Mouse (Mus musculus): ENCODE measurements at regions not wholly inside any gene's neighbourhood (a gene's known extent, or its start where the extent isn't known, plus 50 kb on each side); places are given as distances from the start of the nearest gene placed in this dataset.
"Not testable (repeated sequence)": the region's sequence is repeated elsewhere in the genome, so short reads cannot be mapped to it uniquely, and the experiment has no call there.

DNA sequence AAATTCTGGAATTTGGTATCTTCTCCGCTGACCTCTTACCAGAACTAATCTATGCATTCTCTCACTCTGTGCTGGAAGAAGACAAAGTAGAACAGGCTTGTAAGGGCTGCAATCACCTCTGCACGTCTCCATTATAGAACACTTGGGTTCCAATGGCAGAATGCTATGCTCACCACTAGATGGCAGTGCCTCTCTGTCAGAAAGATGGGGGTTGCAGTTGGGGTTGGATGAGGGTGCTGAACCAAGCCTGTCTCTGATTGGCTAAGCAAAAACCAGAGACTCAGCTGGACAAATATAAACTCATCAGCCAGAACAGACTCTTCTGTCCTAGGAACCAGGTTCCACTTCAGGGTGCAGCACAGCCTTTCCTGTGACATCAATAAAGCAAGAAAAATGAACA is 850.0 kb upstream of the Olfr1507 start:
- DNase-seq (ENCODE audit: low spot score in 2 of 2): peak in 1 of 2 experiments; percentile 2

DNA sequence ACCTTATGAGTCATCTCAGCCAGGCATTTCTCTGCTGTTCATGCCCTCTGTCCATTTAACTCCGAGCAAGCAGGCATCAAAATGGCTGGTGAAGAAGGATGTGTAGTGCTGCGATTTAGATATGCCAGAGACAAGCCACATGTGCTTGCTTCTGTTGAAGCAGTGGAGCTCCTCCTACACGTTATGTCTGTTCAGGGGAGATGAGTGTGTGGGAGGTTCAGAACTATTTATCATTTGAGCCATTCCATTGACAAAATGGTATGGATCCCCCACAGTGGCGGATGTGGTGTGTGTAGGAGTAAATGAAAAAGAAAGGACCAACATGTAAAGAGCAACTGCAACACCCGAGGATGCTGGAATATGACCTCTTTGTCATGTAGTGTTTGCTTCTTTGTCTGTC is 848.3 kb upstream of the Olfr1507 start:
- not testable (repeated sequence) for DNase-seq (ENCODE audit: low spot score in 2 of 2)

DNA sequence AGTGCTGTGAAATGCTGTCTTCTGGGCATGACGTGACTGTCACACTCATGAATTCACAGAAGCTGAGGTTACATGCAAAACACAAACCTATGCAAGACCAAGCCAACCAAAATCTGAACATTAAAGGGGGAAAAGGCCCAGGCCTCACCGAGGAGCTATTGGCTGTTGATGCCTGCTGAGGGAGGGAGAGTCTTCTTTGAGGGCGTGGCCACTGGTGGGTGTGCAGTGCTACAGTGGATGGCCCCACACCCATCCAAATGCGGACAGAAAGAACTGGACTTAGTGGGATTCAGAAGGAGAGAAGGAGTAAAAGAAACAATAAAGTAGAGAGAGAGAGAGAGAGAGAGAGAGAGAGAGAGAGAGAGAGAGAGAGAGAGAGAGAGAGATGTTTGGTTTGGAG is 843.6 kb upstream of the Olfr1507 start:
- not testable (repeated sequence) for DNase-seq (ENCODE audit: low spot score in 2 of 2)

DNA sequence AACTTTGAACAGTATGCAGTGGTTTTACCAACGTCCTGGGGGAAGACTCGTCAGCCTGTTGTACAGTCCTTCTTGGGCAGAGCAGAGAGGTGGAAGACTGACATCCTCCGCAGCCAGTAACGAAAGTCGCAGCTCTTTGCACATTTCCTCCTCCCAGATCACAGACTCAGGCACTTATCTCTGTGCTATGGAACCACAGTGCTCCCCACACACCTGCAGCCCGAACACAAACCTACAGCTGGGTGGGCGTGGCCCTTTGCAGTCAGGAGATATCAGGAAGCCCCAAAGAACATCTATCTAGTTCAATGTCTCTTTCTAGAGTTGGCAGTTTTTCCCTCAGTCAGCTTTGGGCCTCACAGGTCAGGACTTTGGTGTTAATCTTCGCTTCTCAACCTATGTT is 841.9 kb upstream of the Olfr1507 start:
- DNase-seq (ENCODE audit: low spot score in 2 of 2): not testable (repeated sequence)

DNA sequence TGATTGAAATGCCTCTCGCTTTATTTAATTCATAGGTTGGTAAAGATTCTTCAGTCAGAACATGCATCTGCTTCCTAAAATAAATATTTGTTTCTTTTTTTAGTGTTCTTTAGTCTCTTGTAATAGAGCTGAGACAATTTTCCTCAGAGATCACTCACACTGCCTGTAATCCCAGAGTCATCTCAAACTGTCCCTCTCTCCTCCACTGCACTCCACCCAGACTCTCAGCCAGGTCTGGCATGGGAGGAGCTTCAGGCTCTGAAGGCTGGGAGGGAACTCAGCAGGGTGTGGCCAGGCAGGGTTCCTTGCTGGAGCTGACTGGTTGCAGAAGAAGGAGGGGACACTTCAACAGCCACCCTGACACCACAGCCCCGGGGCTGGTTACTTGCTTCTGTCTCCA is 841.2 kb upstream of the Olfr1507 start:
- not testable (repeated sequence) for DNase-seq (ENCODE audit: low spot score in 2 of 2)

DNA sequence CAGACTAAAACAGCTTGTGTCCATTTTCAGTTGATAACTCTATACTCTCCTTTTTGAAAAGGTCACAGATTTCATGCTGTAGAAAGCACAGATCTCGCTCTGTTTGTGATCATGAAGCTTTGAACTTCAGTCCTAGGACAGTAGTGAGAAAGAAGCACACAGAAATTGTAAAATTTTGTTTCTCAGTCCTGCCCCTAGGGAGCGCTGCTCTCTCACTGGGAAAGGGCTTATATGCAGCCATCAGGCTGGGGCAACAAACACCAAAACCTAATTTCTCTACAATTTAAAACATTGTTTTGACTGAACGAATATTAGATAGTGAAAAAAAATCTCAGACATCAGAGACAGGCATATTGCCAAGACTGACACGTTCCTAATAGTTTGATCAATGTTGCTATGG is 838.9 kb upstream of the Olfr1507 start:
- not testable (repeated sequence) for DNase-seq (ENCODE audit: low spot score in 2 of 2)

DNA sequence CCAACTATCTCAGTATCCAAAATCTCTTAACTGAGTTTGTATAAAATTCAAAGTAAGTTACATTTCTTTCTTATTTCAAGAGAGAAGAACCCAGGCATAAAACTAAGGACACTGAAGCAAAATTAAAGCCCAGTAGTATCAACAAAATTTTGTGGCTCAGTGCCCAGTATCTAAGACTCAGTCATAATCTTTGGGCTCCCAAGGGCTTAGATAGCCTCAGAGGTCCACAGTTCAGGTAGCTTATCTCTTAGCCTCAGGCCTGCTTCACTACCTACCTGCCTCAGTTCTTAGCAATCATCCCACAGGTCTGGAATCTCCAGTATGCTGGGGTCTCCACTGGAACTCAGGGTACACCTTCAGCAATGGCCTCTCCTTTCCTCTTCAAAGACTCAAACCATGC is 835.6 kb upstream of the Olfr1507 start:
- not testable (repeated sequence) for DNase-seq (ENCODE audit: low spot score in 2 of 2)

DNA sequence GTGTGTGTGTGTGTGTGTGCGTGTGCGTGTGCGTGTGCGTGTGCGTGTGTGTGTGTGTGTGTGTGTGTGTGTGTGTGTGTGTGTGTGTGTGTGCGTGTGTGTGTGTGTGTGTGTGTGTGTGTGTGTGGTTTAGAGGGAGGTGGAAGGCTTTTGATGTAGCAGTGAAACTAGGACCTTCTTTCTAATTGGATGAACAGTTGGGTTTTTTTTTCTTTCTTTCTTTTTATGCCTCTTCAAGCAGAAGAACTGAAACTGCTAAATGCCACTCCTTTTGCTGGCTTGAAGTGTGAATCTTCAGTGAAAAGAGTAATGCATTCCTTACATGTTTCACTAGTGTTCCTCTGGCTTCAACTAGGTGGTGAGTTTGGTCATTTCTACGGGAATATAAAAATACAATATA is 828.8 kb upstream of the Olfr1507 start:
- not testable (repeated sequence) for DNase-seq (ENCODE audit: low spot score in 2 of 2)

DNA sequence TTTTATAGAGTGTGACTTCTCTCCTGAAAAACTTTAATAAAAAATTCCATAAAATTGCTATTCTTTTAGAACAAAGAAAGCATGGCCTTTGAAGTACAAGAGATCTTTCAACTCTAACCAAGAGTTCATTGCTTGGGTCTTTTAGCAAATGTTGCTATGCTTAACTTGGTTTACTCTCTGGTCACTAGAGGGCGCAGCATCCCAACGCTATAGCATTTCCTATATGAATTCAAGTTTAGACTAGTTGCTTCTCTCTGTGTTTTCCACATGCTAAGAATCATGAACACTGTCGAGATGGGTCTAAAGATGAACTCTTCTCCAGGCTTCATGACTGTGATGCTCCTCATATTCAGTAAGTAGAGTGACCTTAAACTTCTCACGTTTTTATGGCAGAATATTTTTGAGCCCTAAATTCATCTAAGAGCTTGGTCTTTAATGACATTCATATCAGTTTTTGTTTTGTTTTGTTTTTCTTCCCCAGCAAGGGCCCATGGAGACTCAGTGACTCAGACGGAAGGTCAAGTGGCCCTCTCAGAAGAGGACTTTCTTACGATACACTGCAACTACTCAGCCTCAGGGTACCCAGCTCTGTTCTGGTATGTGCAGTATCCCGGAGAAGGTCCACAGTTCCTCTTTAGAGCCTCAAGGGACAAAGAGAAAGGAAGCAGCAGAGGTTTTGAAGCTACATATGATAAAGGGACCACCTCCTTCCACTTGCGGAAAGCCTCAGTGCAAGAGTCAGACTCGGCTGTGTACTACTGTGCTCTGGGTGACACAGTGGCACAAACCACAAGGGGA is 823.2 kb upstream of the Olfr1507 start:
- not testable (repeated sequence) for DNase-seq (ENCODE audit: low spot score in 2 of 2)

DNA sequence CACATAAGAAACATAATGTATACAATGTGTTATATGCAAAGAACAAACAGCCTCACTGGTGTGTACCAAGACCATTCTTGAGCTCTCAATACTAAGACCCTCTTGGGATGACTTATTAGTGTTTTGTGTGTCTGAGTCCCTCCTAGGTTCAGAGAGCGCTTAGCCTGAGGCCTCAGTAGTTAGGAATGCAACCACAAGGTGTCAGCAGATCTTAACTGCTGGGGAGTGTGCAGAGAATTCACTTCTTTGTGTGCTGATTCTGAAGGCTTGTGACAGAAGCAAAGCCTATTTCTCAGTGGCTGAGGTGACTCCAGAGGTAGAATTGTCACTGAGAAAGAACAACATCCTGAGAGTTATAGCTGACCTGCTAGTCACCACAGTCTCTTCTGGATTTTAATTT is 816.9 kb upstream of the Olfr1507 start:
- DNase-seq (ENCODE audit: low spot score in 2 of 2): not testable (repeated sequence)

DNA sequence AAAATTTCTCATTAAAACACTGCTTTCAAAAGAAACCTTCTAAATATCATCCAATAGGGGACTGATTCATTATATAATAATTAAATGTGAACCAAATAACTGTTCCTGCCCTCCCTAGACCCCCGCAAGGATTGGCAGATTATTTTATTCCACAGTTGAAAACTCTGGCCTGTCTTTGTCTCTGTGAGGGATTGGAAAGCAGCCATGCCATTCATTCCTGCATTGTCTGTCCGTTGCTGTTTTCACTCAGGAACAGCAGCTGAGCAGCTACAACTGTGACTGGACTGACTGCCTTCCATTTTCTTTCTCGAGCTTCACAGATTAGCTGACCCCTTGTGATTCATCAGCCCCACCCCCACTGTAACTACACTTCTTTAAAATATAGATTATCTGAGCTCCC is 807.6 kb upstream of the Olfr1507 start:
- DNase-seq (ENCODE audit: low spot score in 2 of 2): not testable (repeated sequence)

DNA sequence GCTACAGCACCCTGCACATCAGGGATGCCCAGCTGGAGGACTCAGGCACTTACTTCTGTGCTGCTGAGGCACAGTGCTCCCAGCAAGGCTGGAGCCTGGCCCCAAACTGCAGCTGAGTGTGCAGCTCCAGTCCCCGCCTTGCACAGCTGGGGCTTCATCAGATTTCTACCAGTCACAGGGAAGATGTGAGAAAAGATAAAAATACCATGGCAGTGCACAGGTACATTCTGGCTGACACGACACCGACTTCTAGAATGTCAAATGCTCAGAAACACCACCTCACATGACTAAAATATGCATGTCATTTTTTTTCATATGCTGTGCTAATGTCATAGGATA is 806.9 kb upstream of the Olfr1507 start:
- DNase-seq (ENCODE audit: low spot score in 2 of 2): not testable (repeated sequence)

DNA sequence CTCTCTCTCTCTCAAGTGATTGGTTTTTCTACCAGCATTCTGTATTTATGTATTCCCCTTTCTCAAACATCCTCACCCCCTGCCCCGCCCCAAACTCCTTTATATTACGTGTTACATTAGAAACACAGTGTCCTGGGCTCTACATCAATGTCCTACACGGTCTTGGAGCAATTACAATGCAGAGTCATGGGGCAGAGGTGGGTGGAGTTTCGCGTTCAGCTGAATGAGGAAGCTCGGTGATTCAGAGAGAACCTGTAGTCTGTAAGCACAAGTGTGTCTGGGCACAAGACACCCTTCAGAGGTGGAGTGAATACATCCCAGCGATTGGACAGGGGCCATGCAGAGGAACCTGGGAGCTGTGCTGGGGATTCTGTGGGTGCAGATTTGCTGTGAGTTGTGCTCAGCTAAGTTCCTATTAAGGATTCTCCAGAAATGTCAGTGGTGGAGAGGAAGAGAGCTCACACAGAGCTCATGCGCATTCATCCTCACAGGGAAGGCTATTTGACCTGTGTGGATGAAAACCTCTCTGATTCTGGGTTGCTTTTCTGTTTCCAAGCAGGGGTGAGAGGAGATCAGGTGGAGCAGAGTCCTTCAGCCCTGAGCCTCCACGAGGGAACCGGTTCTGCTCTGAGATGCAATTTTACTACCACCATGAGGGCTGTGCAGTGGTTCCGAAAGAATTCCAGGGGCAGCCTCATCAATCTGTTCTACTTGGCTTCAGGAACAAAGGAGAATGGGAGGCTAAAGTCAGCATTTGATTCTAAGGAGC is 806.4 kb upstream of the Olfr1507 start:
- not testable (repeated sequence) for DNase-seq (ENCODE audit: low spot score in 2 of 2)

DNA sequence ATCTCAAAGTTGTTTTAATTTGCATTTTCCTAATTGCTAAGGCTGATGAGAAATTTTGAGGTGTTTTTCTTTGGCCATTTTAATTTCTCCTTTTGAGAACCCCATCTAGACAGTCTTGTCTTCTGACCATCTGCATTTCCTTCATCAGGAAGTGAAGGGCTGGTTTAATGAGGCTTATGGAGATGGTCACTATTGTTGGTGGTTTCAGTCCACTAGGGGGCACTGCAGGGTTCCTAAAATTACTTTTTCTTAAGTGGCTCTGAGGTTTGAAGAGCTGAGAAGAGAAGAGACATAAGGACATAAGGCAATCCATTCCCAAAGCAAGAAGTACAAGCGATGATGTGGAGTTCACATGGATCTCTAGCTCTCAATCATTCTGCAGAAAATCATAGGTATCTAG is 805.6 kb upstream of the Olfr1507 start:
- DNase-seq (ENCODE audit: low spot score in 2 of 2): not testable (repeated sequence)

DNA sequence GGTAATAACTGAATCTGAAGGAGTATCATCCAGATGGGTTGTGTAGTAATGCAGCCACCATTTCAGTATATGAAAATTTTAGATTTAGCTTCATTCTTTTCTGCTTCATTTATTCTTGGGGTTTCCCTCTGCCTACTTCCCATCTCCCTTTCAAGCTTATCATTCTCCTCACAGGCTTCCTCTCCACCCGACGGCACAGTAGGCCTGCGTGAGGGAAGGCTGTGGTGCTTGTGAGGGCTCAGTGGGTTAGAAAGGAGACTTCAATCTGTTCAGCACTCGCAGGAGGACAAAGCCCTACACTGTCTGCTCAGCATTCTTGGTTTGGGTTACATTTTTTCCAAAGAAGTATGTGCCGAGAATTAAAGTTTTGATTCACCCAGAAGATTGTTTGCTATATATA is 804.2 kb upstream of the Olfr1507 start:
- DNase-seq (ENCODE audit: low spot score in 2 of 2): not testable (repeated sequence)

DNA sequence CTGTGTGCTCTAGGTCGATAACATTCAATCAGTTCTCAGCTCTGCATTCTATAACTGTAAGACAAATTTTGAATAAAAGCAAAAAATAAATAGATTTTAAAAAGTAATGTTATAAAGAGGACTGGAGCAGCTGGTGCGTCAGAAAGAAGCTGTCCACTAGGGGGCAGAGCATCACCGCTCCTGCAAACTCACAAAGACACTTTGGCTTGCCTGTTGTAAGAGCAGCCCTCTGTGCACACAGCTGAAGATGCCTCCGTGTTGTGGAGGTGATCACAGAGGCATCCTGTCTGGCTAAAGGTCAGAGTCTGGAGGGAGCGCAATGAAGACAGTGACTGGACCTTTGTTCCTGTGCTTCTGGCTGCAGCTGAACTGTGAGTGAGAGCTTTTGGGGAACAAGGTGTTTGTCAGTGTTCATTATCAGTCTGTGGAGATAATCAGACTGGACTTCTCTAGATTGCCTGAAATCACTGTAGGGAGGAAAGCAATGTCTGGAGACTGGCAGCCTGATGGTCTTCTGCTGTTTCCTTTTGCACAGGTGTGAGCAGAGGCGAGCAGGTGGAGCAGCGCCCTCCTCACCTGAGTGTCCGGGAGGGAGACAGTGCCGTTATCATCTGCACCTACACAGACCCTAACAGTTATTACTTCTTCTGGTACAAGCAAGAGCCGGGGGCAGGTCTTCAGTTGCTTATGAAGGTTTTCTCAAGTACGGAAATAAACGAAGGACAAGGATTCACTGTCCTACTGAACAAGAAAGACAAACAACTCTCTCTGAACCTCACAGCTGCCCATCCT is 788.0 kb upstream of the Olfr1507 start:
- not testable (repeated sequence) for DNase-seq (ENCODE audit: low spot score in 2 of 2)

DNA sequence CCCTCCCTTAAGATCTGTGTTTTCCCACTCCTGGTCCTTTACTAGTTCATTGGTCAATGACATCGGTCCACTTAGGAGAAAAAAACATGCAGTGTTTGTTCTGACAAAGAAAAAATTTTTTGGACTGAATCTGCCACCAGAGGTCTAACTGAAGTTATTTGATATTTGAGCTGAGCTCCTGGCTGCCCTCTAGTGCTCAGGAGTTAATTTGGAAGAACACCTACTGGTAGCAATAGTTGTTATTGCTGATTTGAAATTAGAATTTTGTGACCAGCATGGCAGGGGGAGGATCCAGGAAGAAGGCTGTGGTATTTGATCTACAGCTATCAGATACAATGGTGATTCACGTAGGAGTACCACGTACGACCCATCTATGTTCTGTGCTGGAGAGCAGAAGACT is 777.7 kb upstream of the Olfr1507 start:
- DNase-seq (ENCODE audit: low spot score in 2 of 2): not testable (repeated sequence)

DNA sequence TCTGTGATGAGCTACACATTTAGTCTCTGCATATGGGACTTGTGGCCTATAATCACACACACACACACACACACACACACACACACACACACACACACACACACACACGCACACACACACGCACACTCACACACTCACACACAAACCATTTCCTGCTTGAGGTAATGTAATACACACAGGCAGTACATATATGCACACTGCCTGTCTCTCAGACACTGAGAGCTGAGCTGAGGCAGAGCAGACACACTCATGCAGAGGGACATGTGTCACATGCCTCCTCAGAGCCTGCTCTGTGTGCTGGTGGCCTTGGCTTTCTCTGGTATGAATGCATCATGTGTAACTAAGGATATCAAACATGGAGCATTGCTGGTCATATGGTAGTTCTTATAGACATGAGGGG is 772.1 kb upstream of the Olfr1507 start:
- not testable (repeated sequence) for DNase-seq (ENCODE audit: low spot score in 2 of 2)

DNA sequence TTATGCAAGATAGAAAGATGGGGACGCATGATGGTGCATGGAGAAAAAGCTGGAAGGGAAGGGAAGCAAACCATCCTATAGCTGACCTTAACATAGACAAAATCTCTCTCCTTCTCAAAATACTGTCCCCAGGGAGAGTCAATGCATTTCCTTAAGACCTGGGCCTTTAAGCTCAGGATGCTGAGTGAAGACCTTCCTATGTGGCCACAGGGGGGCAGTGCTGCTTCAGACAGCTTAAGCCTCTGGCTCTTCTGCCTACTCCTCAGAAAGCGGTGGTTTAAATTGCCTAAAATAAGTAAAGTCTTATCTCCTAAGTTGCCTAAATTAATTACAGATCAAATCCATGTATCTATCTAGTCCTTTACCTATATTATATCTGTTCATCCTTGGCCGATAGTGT is 760.4 kb upstream of the Olfr1507 start:
- DNase-seq (ENCODE audit: low spot score in 2 of 2): not testable (repeated sequence)

DNA sequence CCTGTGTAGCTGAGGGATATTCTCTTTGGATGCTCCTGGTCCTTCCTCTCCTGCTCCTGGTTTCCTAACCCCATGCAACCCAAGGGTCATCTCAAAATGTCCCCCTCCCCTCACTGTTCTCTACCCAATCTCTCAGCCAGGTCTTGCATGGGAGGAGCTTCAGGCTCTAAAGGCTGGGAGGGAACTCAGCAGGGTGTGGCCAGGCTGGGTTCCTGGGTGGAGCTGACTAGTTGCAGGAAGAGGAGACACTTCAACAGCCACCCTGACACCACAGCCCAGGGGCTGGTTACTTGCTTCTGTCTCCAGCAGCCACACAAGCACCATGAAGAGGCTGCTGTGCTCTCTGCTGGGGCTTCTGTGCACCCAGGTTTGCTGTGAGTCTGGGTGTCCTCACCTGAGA is 757.9 kb upstream of the Olfr1507 start:
- DNase-seq (ENCODE audit: low spot score in 2 of 2): not testable (repeated sequence)

DNA sequence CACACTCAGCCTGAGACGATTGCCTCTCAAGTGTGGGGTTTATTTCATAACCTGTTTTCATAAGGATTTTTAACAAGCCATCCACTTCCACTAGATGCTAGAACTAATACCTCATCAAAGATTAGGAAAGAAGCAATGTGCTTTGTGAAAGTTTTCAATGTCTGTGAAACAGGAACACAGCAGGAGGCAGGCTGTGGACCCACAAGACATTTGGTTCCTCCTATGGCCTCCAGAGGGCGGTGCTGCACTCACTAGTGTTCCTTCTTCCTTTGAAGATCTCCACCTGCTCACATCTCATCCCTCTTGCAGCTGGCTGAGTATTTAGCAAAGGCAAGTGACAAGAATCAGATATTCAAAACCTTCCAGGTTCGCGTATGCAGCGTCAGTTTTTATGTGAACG is 735.6 kb upstream of the Olfr1507 start:
- not testable (repeated sequence) for DNase-seq (ENCODE audit: low spot score in 2 of 2)

DNA sequence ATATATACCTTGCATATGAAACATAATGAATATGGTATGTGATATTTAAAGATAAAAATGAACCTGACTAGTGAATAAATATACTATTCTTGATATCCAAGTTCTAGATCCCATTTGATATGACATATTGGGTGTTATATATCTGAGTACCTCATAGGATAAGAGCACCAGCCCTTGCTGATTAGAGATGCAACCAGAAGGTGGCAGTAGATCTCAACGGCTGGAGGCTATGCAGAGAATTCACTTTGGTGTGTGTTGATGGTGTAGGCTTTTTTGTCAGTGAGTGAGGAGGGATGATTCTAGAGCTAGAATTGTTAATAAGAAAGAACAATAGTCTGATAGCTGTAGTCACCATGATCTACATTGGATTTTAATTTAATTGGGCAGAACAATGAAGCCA is 729.2 kb upstream of the Olfr1507 start:
- not testable (repeated sequence) for DNase-seq (ENCODE audit: low spot score in 2 of 2)
